Mouse (Mus musculus) liver, embryonic 16.5 days (tissue): ENCODE results near the gene Ccdc85c. TPM values are rescaled to one million over a fixed set of nuclear protein-coding genes. Genes with fewer than 3 reads are reported as not detected.
A peak's percentile ranks its signal among the peaks of the same experiment; 100 is the strongest.

ENCODE experiments used
- ATAC-seq: fragments of 200-750 bp; cut with Nextera tagmentation; 2 replicates; pipeline ENCODE4 v1.8.0; 2017; ENCODE audit warnings: low read depth, mild to moderate bottlenecking, moderate number of reproducible peaks, moderate library complexity
- H3K27ac ChIP-seq: fragments of 300-500 bp; sonication (generic); 2 replicates; pipeline ENCODE4 v1.5.1; 2014; ENCODE audit warnings: mild to moderate bottlenecking, low read length
- H3K27me3 ChIP-seq: fragments of 300-500 bp; sonication (generic); 2 replicates; pipeline ENCODE4 v1.6.1; 2014; ENCODE audit warnings: low read depth, low read length, mixed read lengths; ENCODE audit not compliant: control insufficient read depth, insufficient read depth
- H3K36me3 ChIP-seq: fragments of 300-500 bp; sonication (generic); 2 replicates; pipeline ENCODE4 v1.6.1; 2014; ENCODE audit warnings: mild to moderate bottlenecking; ENCODE audit not compliant: control insufficient read depth, insufficient read depth
- H3K4me1 ChIP-seq: fragments of 300-500 bp; sonication (generic); 2 replicates; pipeline ENCODE4 v1.6.1; 2014; ENCODE audit warnings: low read depth, low read length, mixed read lengths; ENCODE audit not compliant: control insufficient read depth
- H3K4me2 ChIP-seq: fragments of 300-500 bp; sonication (generic); 2 replicates; pipeline ENCODE4 v1.6.1; 2014; ENCODE audit warnings: low read depth, low read length, mixed read lengths
- H3K4me3 ChIP-seq: fragments of 300-500 bp; sonication (generic); 2 replicates; pipeline ENCODE4 v1.5.1; 2014; ENCODE audit warnings: low read depth, mild to moderate bottlenecking, low read length
- H3K9ac ChIP-seq: fragments of 300-500 bp; sonication (generic); 2 replicates; pipeline ENCODE4 v1.6.1; 2014; ENCODE audit warnings: low read depth, low read length
- H3K9me3 ChIP-seq: fragments of 300-500 bp; sonication (generic); replicated peaks from 2 replicates; pipeline ENCODE4 v1.6.1; 2016; ENCODE audit warnings: low read length; ENCODE audit not compliant: control insufficient read depth
- WGBS: fragments of 180-500 bp; shearing (Covaris S2); extraction: QIAGEN DNeasy Blood & Tissue Kit; methylation state at CpG from one replicate; pipeline ENCODE4 v1.1.7; 2014; ENCODE audit not compliant: insufficient replicate concordance; 5-methylcytosine and 5-hydroxymethylcytosine counted together
- polyA plus RNA-seq: library from polyadenylated mRNA; unstranded; fragments of >200 nt; fragmentation: Nextera tagmentation; extraction: Ambion mirVana; gene quantifications from 2 replicates; pipeline ENCODE4 v1.2.1, GENCODE M21; 2015

Ccdc85c gene
- polyA plus RNA-seq, 1 experiment from 2014 or later = 1.3 TPM

DNA sequence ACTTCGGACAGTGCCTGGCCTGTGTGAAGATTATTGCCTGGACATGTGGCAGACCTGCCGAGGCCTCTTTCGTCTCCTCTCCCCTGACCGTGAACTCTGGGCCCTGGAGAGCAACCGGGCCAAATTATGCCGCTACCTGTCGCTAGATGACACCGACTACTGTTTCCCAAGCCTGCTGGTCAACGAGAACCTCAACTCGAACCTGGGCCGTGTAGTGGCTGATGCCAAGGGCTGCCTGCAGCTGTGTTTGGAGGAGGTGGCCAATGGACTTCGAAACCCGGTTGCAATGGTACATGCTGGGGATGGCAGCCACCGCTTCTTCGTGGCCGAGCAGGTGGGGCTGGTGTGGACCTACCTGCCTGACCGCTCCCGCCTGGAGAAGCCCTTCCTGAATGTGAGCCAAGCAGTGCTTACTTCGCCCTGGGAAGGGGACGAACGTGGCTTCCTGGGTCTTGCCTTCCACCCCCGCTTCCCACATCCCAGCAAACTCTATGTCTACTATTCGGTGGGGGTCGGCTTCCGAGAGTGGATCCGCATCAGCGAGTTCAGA, 36.6 kb upstream of the Ccdc85c start:
- no peak for ATAC-seq
- H3K27me3 ChIP-seq = peaks cover 17% of the 10 kb centered on the region
- no peak overlapping the region for H3K9ac ChIP-seq
- H3K9me3 ChIP-seq = no peaks in the 10 kb centered on the region
- no peak overlapping the region for H3K27ac ChIP-seq
- no peak overlapping the region for H3K4me3 ChIP-seq
- H3K36me3 ChIP-seq = no peaks in the 10 kb centered on the region
- 77% methylated on average over 27 of the region's 27 CpGs for WGBS
- no peak overlapping the region for H3K4me2 ChIP-seq
- no peaks in the 10 kb centered on the region for H3K4me1 ChIP-seq

DNA sequence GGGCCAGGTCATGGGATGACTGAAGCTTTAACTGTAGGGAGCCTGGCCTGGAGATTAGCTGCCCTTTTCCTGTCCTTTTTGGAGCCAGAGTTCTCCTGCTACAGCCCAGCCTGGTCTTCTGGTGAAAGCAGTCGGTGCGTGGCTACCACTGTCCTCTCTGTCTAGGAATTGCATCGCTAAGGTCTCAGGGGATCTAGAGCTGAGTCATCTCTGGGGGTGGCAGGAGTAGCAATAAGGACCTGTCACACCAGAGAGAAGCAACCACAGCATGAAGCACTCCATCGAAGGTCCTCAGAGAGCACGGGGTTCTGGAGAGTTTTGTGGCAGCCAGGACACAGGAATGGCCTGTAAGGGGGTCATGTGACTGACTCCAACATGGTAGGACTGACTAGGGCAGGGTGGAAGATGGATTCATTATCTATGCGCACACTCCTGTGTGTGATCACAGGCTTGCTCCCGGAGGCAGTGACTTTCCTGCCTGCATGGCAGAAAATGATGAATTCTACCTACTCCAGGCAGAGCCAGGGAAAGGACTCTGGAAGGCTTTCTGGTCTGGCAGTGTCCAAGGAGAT, 35.3 kb upstream of the Ccdc85c start:
- H3K4me1 ChIP-seq = no peaks in the 10 kb centered on the region
- H3K4me2 ChIP-seq = no peak overlapping the region
- no peaks in the 10 kb centered on the region for H3K9me3 ChIP-seq
- ATAC-seq = no peak
- H3K27ac ChIP-seq = no peak overlapping the region
- H3K27me3 ChIP-seq = peaks cover 17% of the 10 kb centered on the region
- no peaks in the 10 kb centered on the region for H3K36me3 ChIP-seq
- H3K4me3 ChIP-seq = no peak overlapping the region
- H3K9ac ChIP-seq = no peak overlapping the region
- WGBS = 54% methylated on average over 7 of the region's 7 CpGs

DNA sequence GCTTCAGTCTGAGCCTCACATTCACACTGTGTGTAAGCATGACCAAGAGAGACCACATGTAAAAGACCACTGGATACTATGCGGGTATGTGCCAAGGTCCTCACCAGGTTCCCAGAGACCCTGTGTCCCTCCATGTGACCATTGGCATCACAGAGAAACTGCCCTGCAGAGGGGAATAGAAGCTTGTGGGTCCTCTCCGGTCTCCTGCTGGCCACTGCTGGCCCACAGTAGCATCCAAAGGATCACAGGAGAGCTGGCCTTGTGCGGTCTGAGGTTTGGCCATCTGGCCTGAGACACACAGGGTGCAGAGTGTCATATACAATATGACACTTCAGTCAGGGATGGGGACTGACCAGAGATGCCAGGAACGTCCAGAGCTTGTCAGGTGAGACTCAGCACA, 34.8 kb upstream of the Ccdc85c start:
- Histone ChIP-seq H3K9me3 (no peaks in the 10 kb centered on the region), H3K27me3 (peaks cover 21% of the 10 kb centered on the region), H3K4me1 (no peaks in the 10 kb centered on the region), H3K4me2 (no peak overlapping the region), H3K4me3 (no peak overlapping the region), H3K27ac (no peak overlapping the region), H3K9ac (no peak overlapping the region), H3K36me3 (no peaks in the 10 kb centered on the region)
- 63% methylated on average over 4 of the region's 4 CpGs for WGBS
- no peak for ATAC-seq

DNA sequence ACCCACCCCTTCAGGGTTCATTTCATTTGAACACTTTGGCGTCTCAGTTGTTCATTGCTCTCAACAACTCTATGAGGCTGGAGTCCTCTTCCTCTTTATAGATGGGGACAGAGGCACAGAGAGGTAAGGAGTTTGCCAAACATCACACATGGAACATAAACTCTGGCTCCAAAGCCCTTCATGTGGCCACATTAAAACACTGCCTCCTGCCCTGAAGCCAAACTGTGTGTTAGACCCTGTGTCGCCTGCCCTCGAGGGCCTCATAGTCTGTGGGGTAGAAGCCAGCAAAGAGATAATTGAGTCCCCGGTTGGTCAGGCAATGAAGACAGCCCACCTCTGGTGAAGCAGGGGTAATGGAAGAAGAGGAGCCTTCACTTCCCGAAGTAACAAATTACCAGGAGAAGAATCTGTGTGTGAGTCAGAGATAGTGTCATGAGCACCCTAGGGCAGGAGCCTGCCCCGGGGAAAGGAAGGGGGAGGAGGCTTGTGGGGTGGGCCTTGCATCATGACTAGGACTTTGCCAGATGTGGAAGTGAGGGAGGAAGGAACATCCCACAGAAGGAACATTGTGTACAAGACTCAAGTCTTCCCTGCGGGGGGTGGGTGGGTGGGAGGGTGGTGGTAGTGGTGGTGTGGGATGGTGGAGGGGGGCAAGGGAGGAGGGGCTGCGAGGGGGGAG, 34.0 kb upstream of the Ccdc85c start:
- H3K9ac ChIP-seq = no peak overlapping the region
- H3K4me3 ChIP-seq = no peak overlapping the region
- H3K36me3 ChIP-seq = no peaks in the 10 kb centered on the region
- no peak for ATAC-seq
- no peaks in the 10 kb centered on the region for H3K9me3 ChIP-seq
- H3K27me3 ChIP-seq = peaks cover 26% of the 10 kb centered on the region
- H3K4me2 ChIP-seq = no peak overlapping the region
- WGBS = 20% methylated on average over 8 of the region's 8 CpGs
- no peaks in the 10 kb centered on the region for H3K4me1 ChIP-seq
- no peak overlapping the region for H3K27ac ChIP-seq

DNA sequence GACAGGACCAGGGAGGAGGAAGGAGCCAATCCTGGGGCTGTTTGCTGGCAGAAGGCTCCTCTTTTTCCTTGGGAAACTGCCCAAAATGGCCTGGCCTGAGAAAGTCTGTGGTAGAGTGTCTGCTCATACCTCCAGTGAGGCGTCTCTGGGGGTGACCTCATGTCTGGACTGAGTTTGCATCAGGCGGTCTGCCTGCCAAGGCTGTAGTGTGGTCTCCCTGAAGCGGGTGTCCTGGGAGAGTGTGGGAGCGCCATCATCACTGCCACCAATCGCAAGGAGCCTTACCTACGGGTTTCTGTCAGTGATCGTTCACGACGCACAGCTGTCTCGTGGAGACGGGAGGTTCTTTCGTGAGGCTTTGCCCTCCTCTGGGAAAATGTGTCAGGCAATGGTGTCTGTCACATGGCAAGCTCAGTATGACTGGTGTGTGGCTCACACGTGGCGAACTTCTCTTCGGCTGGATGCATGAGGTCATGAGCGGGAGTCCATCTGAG, 33.2 kb upstream of the Ccdc85c start:
- H3K4me1 ChIP-seq = no peaks in the 10 kb centered on the region
- peaks cover 29% of the 10 kb centered on the region for H3K27me3 ChIP-seq
- H3K4me2 ChIP-seq = no peak overlapping the region
- no peaks in the 10 kb centered on the region for H3K9me3 ChIP-seq
- H3K9ac ChIP-seq = no peak overlapping the region
- no peak overlapping the region for H3K4me3 ChIP-seq
- 73% methylated on average over 16 of the region's 16 CpGs for WGBS
- no peak overlapping the region for H3K27ac ChIP-seq
- H3K36me3 ChIP-seq = no peaks in the 10 kb centered on the region
- no peak for ATAC-seq

DNA sequence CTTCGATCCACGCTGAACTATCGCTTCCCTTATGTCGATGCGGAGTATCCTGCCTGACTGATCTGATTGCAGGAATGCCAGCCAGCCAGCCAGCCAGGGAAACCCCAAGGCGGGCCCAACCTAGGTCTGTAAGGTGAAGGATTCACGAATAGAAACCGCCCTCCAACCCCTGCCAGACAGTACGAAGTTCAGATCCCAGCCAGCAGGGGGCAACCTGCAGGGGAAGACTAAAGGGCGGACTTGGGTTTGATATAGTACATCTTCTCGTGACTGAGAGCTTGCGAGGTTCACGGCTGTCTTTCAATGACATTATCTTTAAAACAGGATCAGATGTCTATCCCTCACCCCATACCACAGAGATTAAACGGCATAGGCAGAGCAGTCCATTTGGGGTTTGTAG, 32.3 kb upstream of the Ccdc85c start:
- H3K4me2 ChIP-seq = no peak overlapping the region
- H3K4me1 ChIP-seq = no peaks in the 10 kb centered on the region
- no peak overlapping the region for H3K4me3 ChIP-seq
- no peak overlapping the region for H3K9ac ChIP-seq
- no peak overlapping the region for H3K27ac ChIP-seq
- H3K27me3 ChIP-seq = peaks cover 29% of the 10 kb centered on the region
- H3K9me3 ChIP-seq = no peaks in the 10 kb centered on the region
- no peak for ATAC-seq
- no peaks in the 10 kb centered on the region for H3K36me3 ChIP-seq
- 15% methylated on average over 14 of the region's 14 CpGs for WGBS

DNA sequence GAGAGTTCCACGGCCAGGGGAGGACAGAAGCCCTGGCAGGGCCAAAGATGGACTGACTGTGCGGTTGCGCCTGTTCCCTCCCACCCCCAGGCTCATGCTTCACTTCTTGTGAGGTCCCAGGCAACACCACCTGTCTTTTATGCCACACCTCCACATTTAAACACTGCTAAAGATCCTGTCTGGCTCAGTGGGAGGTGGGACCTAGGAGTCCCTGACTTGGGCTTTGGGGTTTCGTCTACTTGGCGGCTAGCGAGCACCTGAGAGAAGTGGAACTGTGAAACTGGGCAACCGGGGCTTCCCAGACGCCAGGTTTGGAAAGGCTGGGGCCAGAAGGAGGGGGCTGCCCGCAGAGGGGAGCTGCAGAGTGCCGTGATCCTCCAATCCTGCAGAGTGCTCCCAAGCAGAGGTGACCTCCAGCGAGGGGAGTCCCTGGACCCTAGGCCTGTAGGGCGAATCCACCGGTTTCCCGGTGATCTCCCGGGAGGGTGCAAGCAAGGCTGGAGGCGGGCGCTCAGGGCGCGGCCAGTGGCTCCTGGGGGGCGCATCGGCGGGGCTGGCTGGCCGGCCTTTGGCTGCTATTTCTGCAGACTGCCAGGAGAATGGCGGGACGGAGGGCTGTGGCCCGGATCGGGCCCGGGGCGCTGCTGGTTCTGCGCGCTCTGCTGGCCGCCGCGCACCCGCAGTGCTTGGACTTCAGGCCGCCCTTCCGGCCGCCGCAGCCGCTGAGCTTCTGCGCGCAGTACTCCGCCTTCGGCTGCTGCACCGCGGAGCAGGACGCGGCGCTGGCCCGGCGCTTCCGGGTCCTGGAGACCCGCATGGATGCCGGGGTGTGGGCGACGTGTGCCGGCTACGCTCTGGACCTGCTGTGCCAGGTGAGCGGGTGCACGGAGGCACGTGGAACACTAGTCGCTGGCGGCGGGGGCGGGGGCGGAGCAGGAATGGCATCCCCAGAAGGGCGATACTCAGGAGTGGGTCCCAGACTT, 30.9 kb upstream of the Ccdc85c start, which contains the start of gene Hhipl1:
Gene Hhipl1, plus strand, starts transcription at position 459 of the 983 bp plus-strand sequence.
- H3K27ac ChIP-seq = no peak within 1 kb of the TSS
- ATAC-seq = peak; percentile 47; the same call in 1 of the 2 replicates
- peak within 1 kb of the TSS; percentile 28; the same call in 1 of the 2 replicates for H3K9ac ChIP-seq
- H3K36me3 ChIP-seq = no peaks in the 10 kb centered on the region
- no peaks in the 10 kb centered on the region for H3K9me3 ChIP-seq
- no peaks in the 10 kb centered on the region for H3K4me1 ChIP-seq
- whole genome bisulfite sequencing = 4% methylated on average over 67 of the region's 67 CpGs
- H3K4me3 ChIP-seq = peak within 1 kb of the TSS; percentile 50
- H3K4me2 ChIP-seq = peak within 1 kb of the TSS; percentile 55
- H3K27me3 ChIP-seq = peaks cover 29% of the 10 kb centered on the region

DNA sequence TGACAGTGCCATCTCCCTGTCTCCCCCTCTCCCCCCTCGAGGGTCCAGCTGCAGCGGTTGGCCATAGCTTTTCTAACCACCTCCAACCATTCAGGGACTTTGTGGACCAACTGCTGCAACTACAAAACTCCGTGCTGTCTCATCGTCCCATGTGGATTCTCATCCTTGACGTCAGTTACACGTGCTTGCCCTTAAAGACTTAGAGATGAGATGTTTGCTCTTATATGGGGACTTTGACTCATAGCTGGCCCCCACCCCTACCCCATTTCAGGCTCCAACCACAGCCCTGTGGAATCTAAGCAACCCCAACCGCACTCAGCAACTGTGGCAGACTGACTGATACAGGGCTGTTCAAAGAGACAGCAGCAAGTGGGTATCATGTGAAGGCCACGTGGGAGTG, 29.9 kb upstream of the Ccdc85c start:
- Histone ChIP-seq H3K4me1 (no peaks in the 10 kb centered on the region), H3K36me3 (no peaks in the 10 kb centered on the region), H3K9ac (no peak overlapping the region), H3K4me2 (no peak overlapping the region), H3K27me3 (peaks cover 29% of the 10 kb centered on the region), H3K4me3 (no peak overlapping the region), H3K27ac (no peak overlapping the region), H3K9me3 (no peaks in the 10 kb centered on the region)
- 59% methylated on average over 8 of the region's 8 CpGs for WGBS
- ATAC-seq = no peak
